Mouse (Mus musculus) lung, postnatal 0 days (tissue): Measurements from ENCODE around the gene Gas2l1.

Experiments
- CTCF ChIP-seq: IDR thresholded peaks from 2 replicates; pipeline ENCODE4 v1.5.1; 2016; ENCODE audit warnings: antibody characterized with exemption, mild to moderate bottlenecking
- EP300 ChIP-seq: IDR thresholded peaks from 2 replicates; pipeline ENCODE4 v1.6.1; 2016; ENCODE audit warnings: antibody characterized with exemption, mild to moderate bottlenecking, control low read depth

- TF ChIP-seq CTCF (no peak), EP300 (no peak)
Observed at GRCm38 (mm10) chr11:5033136-5033535, 32.0 kb downstream of the Gas2l1 start.
